Mouse (Mus musculus) CH12.LX (cell line): ENCODE data around the gene Glt1d1.

Experiments used
- JUND ChIP-seq: conservative IDR thresholded peaks from 2 replicates; pipeline ENCODE4 v1.6.1; 2011; ENCODE audit warnings: low read depth, low read length, improper control_type of control experiment
- NELFE ChIP-seq: IDR thresholded peaks from 2 replicates; pipeline ENCODE4 v1.6.1; 2011; ENCODE audit warnings: low read depth, low read length, improper control_type of control experiment

DNA sequence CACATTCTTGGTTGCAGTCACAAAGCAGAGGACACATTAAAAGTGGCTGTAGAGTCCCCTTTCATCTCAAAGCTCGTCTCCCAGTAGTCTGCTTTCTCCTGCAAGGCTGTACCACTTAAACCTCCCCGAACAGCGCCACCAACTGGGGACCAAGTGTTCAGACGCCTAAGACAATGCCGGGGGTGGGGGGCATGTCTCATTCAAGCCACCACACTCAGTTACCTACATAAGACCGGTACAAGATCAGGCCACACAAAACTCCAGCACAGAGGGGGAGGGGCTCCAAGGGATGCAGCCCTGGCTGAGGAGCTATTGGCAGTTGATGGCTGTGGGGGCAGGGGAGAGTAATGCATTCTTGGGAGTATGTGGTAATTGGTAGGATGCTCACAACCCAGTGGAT is 68.1 kb downstream of the Glt1d1 start:
- no peak for TF ChIP-seq NELFE
- TF ChIP-seq JUND = no peak
